Mouse (Mus musculus) left cerebral cortex, adult 2 months (tissue): ENCODE data around the gene Ing1. TPM values are rescaled to one million over a fixed set of nuclear protein-coding genes. Genes with fewer than 3 reads are reported as not detected.
A peak's percentile ranks its signal among the peaks of the same experiment; 100 is the strongest.
"Not testable (repeated sequence)": the region's sequence is repeated elsewhere in the genome, so short reads cannot be mapped to it uniquely, and the experiment has no call there.

Experiments
- DNase-seq, 2 experiments: peaks; one replicate each; pipeline ENCODE4 v3.0.0; 2021 to 2022; ENCODE audit warnings: low spot score in 2 of 2, mixed read lengths in 1 of 2; ENCODE audit errors: extremely low spot score in 1 of 2
- H3K27ac ChIP-seq: fragments of 200-600 bp; 2 replicates; pipeline ENCODE4 v1.8.1; 2022
- H3K4me3 ChIP-seq: fragments of 200-600 bp; 2 replicates; pipeline ENCODE4 v1.8.1; 2022
- CTCF ChIP-seq: fragments of 200-600 bp; IDR thresholded peaks from 2 replicates; pipeline ENCODE4 v1.8.1; 2022; ENCODE audit warnings: antibody characterized with exemption, mild to moderate bottlenecking, moderate library complexity
- intact Hi-C: fragments of 180-260 bp; cut with DNase I; formaldehyde crosslinking; loops from one replicate; pipeline ENCODE4 v1.15.1; 2025
- total RNA-seq, 2 experiments: library from RNA; stranded (reverse); gene quantifications; 2 replicates each; pipeline ENCODE4 v1.2.3; 2021

Gene Ing1
- total RNA-seq, 2 experiments from 2014 or later: 51.5 to 66.0 TPM

DNA sequence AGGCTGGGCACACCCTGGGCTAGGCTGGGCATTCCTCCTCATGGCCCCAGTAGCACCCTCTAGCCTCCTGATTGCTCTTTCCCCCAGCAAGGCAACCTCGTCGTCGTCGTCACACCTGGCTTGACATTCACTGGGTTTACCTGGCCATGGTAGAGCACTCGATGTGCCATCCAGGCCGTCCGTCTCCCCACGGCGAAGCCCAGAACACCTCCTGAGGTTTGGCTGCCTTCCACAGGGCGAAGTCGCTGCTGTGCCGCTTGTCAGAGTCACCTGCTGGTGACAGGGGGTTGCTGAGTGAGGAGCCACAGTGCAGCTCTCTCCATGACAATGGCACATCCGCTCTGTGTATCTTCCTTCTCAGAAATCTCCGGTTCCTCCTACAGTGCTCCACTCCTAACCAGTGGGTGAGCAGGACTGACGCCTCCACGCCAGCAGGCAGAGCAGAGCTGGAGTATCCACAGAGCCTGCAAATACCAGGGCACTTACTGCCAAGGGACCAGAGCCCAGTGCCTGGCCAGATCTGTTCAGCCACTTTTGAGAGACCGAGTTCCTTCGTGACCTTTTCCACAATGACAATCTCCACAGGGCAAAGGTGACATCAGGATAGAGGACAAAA, 25.1 kb upstream of the Ing1 start:
- Histone ChIP-seq H3K27ac (no peak overlapping the region), H3K4me3 (no peak overlapping the region)
- intact Hi-C loops: no loop called here
- no peak for DNase-seq
- no peak for TF ChIP-seq CTCF

GRCm38 (mm10) chr8:11530849-11531248, 24.5 kb upstream of the Ing1 start:
- TF ChIP-seq CTCF: no peak
- no peak for DNase-seq
- no peak overlapping the region for H3K4me3 ChIP-seq
- intact Hi-C loops: no loop called here
- H3K27ac ChIP-seq: no peak overlapping the region

GRCm38 (mm10) chr8:11534494-11534893, 20.9 kb upstream of the Ing1 start:
- H3K4me3 ChIP-seq: no peak overlapping the region
- no peak for DNase-seq
- H3K27ac ChIP-seq: no peak overlapping the region
- intact Hi-C loops: no loop called here
- TF ChIP-seq CTCF: no peak

- no peak for TF ChIP-seq CTCF
- H3K27ac ChIP-seq: no peak overlapping the region
- no peak for DNase-seq
- intact Hi-C loops: no loop called here
- no peak overlapping the region for H3K4me3 ChIP-seq
Observed at GRCm38 (mm10) chr8:11539049-11539448, 16.3 kb upstream of the Ing1 start.

- TF ChIP-seq CTCF: no peak
- intact Hi-C loops: loop anchor here (5.0 kb wide), 1 partner anchor 162 kb away; the partner anchor contains the start of gene 1700016D06Rik
- no peak overlapping the region for H3K4me3 ChIP-seq
- DNase-seq: no peak
- H3K27ac ChIP-seq: no peak overlapping the region
Observed at GRCm38 (mm10) chr8:11540182-11540581, 15.2 kb upstream of the Ing1 start.

DNA sequence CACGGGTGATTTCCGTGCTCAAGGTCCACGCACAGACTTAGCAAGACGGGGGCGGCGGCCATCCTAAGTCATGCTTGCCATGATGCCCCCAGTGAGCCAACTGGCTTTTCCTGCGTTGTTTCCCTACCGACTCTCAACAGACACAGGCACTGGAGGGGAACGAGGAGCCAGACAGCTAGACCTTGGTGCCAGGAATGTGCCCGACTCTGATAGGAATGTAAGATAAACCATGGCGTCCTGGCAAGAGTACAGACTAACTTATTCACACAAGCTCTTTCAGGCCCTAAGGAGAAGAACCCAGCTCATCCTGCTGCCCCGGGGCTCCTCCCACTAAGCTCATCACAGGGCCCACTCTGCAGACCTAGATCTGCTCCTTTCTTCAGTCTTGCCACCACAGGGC, 13.3 kb upstream of the Ing1 start:
- Histone ChIP-seq H3K27ac (no peak overlapping the region), H3K4me3 (no peak overlapping the region)
- no peak for DNase-seq
- intact Hi-C loops: loop anchor here (5.0 kb wide), 1 partner anchor 160 kb away; the partner anchor contains the start of gene 1700016D06Rik
- TF ChIP-seq CTCF: no peak

GRCm38 (mm10) chr8:11542866-11543265, 12.5 kb upstream of the Ing1 start:
- no peak for DNase-seq
- intact Hi-C loops: loop anchor here (5.0 kb wide), 1 partner anchor 159 kb away; the partner anchor contains the start of gene 1700016D06Rik
- Histone ChIP-seq H3K4me3 (no peak overlapping the region), H3K27ac (no peak overlapping the region)
- TF ChIP-seq CTCF: no peak

- no peak overlapping the region for H3K27ac ChIP-seq
- H3K4me3 ChIP-seq: no peak overlapping the region
- peak; percentile 56 for TF ChIP-seq CTCF
- DNase-seq: peak in 1 of 2 experiments; percentile 52
- intact Hi-C loops: loop anchor here (5.0 kb wide), 1 partner anchor 158 kb away; the partner anchor contains the start of gene 1700016D06Rik
Observed at GRCm38 (mm10) chr8:11544386-11544785, 11.0 kb upstream of the Ing1 start.

- intact Hi-C loops: no loop called here
- H3K4me3 ChIP-seq: no peak overlapping the region
Observed at GRCm38 (mm10) chr8:11547063-11547462, 8.3 kb upstream of the Ing1 start.

DNA sequence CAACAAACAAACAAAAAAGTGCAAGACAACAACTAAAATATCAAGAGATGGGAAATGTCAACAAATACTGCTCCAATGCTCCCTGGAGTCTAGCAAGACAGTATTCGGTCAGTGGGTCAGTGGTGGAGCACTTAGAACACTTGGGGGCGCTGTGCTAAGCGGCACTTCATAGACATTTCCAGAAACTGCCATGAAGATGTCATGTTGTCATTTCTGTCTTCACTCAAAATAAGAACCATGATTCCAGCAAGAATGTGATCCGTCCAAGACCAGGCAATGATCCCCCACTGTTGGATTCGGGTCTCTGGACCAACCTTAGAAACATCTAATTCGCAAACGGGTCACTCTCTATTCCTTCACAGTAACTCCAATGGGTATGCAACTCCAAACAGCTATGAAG, 5.7 kb upstream of the Ing1 start:
- no peak for DNase-seq
- TF ChIP-seq CTCF: peak; percentile 59
- intact Hi-C loops: loop anchor here (10.0 kb wide), 1 partner anchor 1575 kb away; the partner anchor contains the start of genes Abhd13 and Lig4
- no peak overlapping the region for H3K27ac ChIP-seq
- peak overlapping the region; percentile 72 for H3K4me3 ChIP-seq

More at GRCm38 (mm10) chr8:11547063-11547462, 8.3 kb upstream of the Ing1 start:
- DNase-seq: no peak
- peak; percentile 26; the same call in 1 of the 2 replicates for TF ChIP-seq CTCF
- no peak overlapping the region for H3K27ac ChIP-seq

GRCm38 (mm10) chr8:11550281-11550948, 5.0 kb upstream of the Ing1 start, which contains the start of gene Cars2:
Gene Cars2, minus strand, starts transcription at chr8:11550783.
- no peak for TF ChIP-seq CTCF
- intact Hi-C loops: loop anchor here (10.0 kb wide), 1 partner anchor 1576 kb away; the partner anchor contains the start of genes Abhd13 and Lig4
- Histone ChIP-seq H3K4me3 (peak within 1 kb of the TSS; percentile 72), H3K27ac (peak within 1 kb of the TSS; percentile 90)
- peak; percentile 83 to 87 for DNase-seq

GRCm38 (mm10) chr8:11551497-11551896, 3.9 kb upstream of the Ing1 start:
- not testable (repeated sequence) for H3K27ac ChIP-seq, DNase-seq, H3K4me3 ChIP-seq
- intact Hi-C loops: loop anchor here (10.0 kb wide), 1 partner anchor 1577 kb away; the partner anchor contains the start of genes Abhd13 and Lig4
